Mouse (Mus musculus): ENCODE measurements around the gene Isy1.

- no peak for TF ChIP-seq POLR2A (IDR thresholded peaks at IDR 0.05; ENCODE audit: low read depth, low read length)
- no peak for TF ChIP-seq CTCF (IDR thresholded peaks at IDR 0.05; ENCODE audit: extremely low read depth, insufficient read length, insufficient replicate concordance, low read depth, low read length)
These were observed 1.3 kb upstream of the Isy1 start for GRCm38 (mm10) chr6:87839797-87840341.
